Mouse (Mus musculus): ENCODE measurements around the gene 0610030E20Rik. TPM values are rescaled to one million over a fixed set of nuclear protein-coding genes. Genes with fewer than 3 reads are reported as not detected.
A peak's percentile ranks its signal among the peaks of the same experiment; 100 is the strongest.

Gene 0610030E20Rik
- 16.8 and 17.9 TPM in 2 replicates for polyA plus RNA-seq (2015; fragmentation: Nextera tagmentation; extraction: Ambion mirVana)

- peaks cover 32% of the 10 kb centered on the region for H3K36me3 ChIP-seq
- no peaks in the 10 kb centered on the region for H3K27me3 ChIP-seq (replicated peaks)
- ATAC-seq (ENCODE audit: extremely low read depth, insufficient number of reproducible peaks, low FRiP score, low TSS enrichment), result peak; percentile 38
- H3K9me3 ChIP-seq, result no peaks in the 10 kb centered on the region
- H3K9ac ChIP-seq, result peak within 1 kb of the TSS; percentile 96
- peak within 1 kb of the TSS; percentile 88 for H3K27ac ChIP-seq (replicated peaks)
- peak within 1 kb of the TSS; percentile 77 for H3K4me2 ChIP-seq
- under 1% methylated on average over 72 of the region's 72 CpGs for whole genome bisulfite sequencing
- peak within 1 kb of the TSS; percentile 84 for H3K4me3 ChIP-seq
- H3K4me1 ChIP-seq, result peaks cover 60% of the 10 kb centered on the region
Observed at GRCm38 (mm10) chr6:72347166-72347941, at the start of gene 0610030E20Rik. TSS of gene 0610030E20Rik (plus strand) at chr6:72347317.

GRCm38 (mm10) chr6:72297825-72298224 lies 49.3 kb upstream of the 0610030E20Rik start:
- H3K4me2 ChIP-seq, result no peak overlapping the region
- no peak overlapping the region for H3K9ac ChIP-seq
- peaks cover 26% of the 10 kb centered on the region for H3K4me1 ChIP-seq
- H3K27ac ChIP-seq (replicated peaks), result no peak overlapping the region
- H3K27me3 ChIP-seq (replicated peaks), result no peaks in the 10 kb centered on the region; the same call in 1 of the 2 replicates
- ATAC-seq (ENCODE audit: extremely low read depth, insufficient number of reproducible peaks, low FRiP score, low TSS enrichment), result no peak
- 81% methylated on average over 3 of the region's 3 CpGs for WGBS
- H3K9me3 ChIP-seq, result no peaks in the 10 kb centered on the region
- no peak overlapping the region for H3K4me3 ChIP-seq
- no peaks in the 10 kb centered on the region for H3K36me3 ChIP-seq

- no peak for ATAC-seq (ENCODE audit: extremely low read depth, insufficient number of reproducible peaks, low FRiP score, low TSS enrichment)
- H3K27ac ChIP-seq (replicated peaks), result no peak overlapping the region
- no peak overlapping the region for H3K4me3 ChIP-seq
- no peaks in the 10 kb centered on the region for H3K9me3 ChIP-seq
- no peak overlapping the region for H3K9ac ChIP-seq
- WGBS, result 60% methylated on average over 11 of the region's 11 CpGs
- H3K27me3 ChIP-seq (replicated peaks), result no peaks in the 10 kb centered on the region
- peaks cover 28% of the 10 kb centered on the region for H3K4me1 ChIP-seq
- H3K36me3 ChIP-seq, result no peaks in the 10 kb centered on the region
- no peak overlapping the region for H3K4me2 ChIP-seq
Observed at GRCm38 (mm10) chr6:72302349-72302925, 44.7 kb upstream of the 0610030E20Rik start.

- H3K27ac ChIP-seq (replicated peaks), result no peak overlapping the region
- no peaks in the 10 kb centered on the region for H3K9me3 ChIP-seq
- no peaks in the 10 kb centered on the region for H3K36me3 ChIP-seq
- H3K4me3 ChIP-seq, result no peak overlapping the region
- peaks cover 28% of the 10 kb centered on the region for H3K4me1 ChIP-seq
- no peak for ATAC-seq (ENCODE audit: extremely low read depth, insufficient number of reproducible peaks, low FRiP score, low TSS enrichment)
- WGBS, result 57% methylated on average over 9 of the region's 9 CpGs
- no peaks in the 10 kb centered on the region for H3K27me3 ChIP-seq (replicated peaks)
- no peak overlapping the region for H3K9ac ChIP-seq
- H3K4me2 ChIP-seq, result no peak overlapping the region
Observed at GRCm38 (mm10) chr6:72303510-72303909, 43.6 kb upstream of the 0610030E20Rik start.

GRCm38 (mm10) chr6:72312198-72312597 lies 34.9 kb upstream of the 0610030E20Rik start:
- no peak overlapping the region for H3K4me2 ChIP-seq
- H3K36me3 ChIP-seq, result peaks cover 14% of the 10 kb centered on the region
- H3K4me1 ChIP-seq, result peaks cover 37% of the 10 kb centered on the region
- H3K9me3 ChIP-seq, result no peaks in the 10 kb centered on the region
- H3K27ac ChIP-seq (replicated peaks), result no peak overlapping the region
- 88% methylated on average over 3 of the region's 3 CpGs for WGBS
- H3K4me3 ChIP-seq, result no peak overlapping the region
- no peak for ATAC-seq (ENCODE audit: extremely low read depth, insufficient number of reproducible peaks, low FRiP score, low TSS enrichment)
- H3K27me3 ChIP-seq (replicated peaks), result no peaks in the 10 kb centered on the region
- no peak overlapping the region for H3K9ac ChIP-seq

GRCm38 (mm10) chr6:72313124-72313867 lies 33.8 kb upstream of the 0610030E20Rik start:
- Histone ChIP-seq H3K9me3 (no peaks in the 10 kb centered on the region), H3K27me3 (replicated peaks) (no peaks in the 10 kb centered on the region), H3K4me3 (no peak overlapping the region), H3K4me2 (peak overlapping the region; percentile 7; the same call in 1 of the 2 replicates), H3K27ac (replicated peaks) (peak overlapping the region; percentile 84), H3K9ac (peak overlapping the region; percentile 50), H3K4me1 (peaks cover 37% of the 10 kb centered on the region), H3K36me3 (peaks cover 25% of the 10 kb centered on the region)
- WGBS, result 50% methylated on average over 11 of the region's 11 CpGs
- no peak for ATAC-seq (ENCODE audit: extremely low read depth, insufficient number of reproducible peaks, low FRiP score, low TSS enrichment)

GRCm38 (mm10) chr6:72315384-72315783 lies 31.7 kb upstream of the 0610030E20Rik start:
- H3K4me1 ChIP-seq, result peaks cover 40% of the 10 kb centered on the region
- 63% methylated on average over 2 of the region's 2 CpGs for WGBS
- no peaks in the 10 kb centered on the region for H3K9me3 ChIP-seq
- H3K36me3 ChIP-seq, result peaks cover 46% of the 10 kb centered on the region
- no peak for ATAC-seq (ENCODE audit: extremely low read depth, insufficient number of reproducible peaks, low FRiP score, low TSS enrichment)
- no peak overlapping the region for H3K4me3 ChIP-seq
- H3K27ac ChIP-seq (replicated peaks), result peak overlapping the region; percentile 71
- H3K9ac ChIP-seq, result 0 out of 2 replicates have a peak overlapping the region, but pooled peaks have one; percentile 24
- H3K27me3 ChIP-seq (replicated peaks), result no peaks in the 10 kb centered on the region
- H3K4me2 ChIP-seq, result no peak overlapping the region

GRCm38 (mm10) chr6:72316044-72316443 lies 31.1 kb upstream of the 0610030E20Rik start:
- Histone ChIP-seq H3K4me3 (no peak overlapping the region), H3K27me3 (replicated peaks) (no peaks in the 10 kb centered on the region), H3K9me3 (no peaks in the 10 kb centered on the region), H3K4me1 (peaks cover 40% of the 10 kb centered on the region), H3K27ac (replicated peaks) (peak overlapping the region; percentile 71), H3K36me3 (peaks cover 53% of the 10 kb centered on the region), H3K4me2 (no peak overlapping the region), H3K9ac (0 out of 2 replicates have a peak overlapping the region, but pooled peaks have one; percentile 0)
- WGBS, result 32% methylated on average over 1 of the region's 1 CpGs
- ATAC-seq (ENCODE audit: extremely low read depth, insufficient number of reproducible peaks, low FRiP score, low TSS enrichment), result no peak

GRCm38 (mm10) chr6:72318440-72318839 lies 28.7 kb upstream of the 0610030E20Rik start:
- Histone ChIP-seq H3K4me3 (no peak overlapping the region), H3K27me3 (replicated peaks) (no peaks in the 10 kb centered on the region), H3K36me3 (peaks cover 70% of the 10 kb centered on the region), H3K9me3 (no peaks in the 10 kb centered on the region), H3K4me1 (peaks cover 31% of the 10 kb centered on the region), H3K4me2 (no peak overlapping the region), H3K9ac (0 out of 2 replicates have a peak overlapping the region, but pooled peaks have one; percentile 33), H3K27ac (replicated peaks) (no peak overlapping the region)
- ATAC-seq (ENCODE audit: extremely low read depth, insufficient number of reproducible peaks, low FRiP score, low TSS enrichment), result no peak
- 69% methylated on average over 5 of the region's 5 CpGs for WGBS

- Histone ChIP-seq H3K4me3 (no peak overlapping the region), H3K4me2 (no peak overlapping the region), H3K36me3 (peaks cover 75% of the 10 kb centered on the region), H3K9ac (peak overlapping the region; percentile 42; the same call in 1 of the 2 replicates), H3K27me3 (replicated peaks) (no peaks in the 10 kb centered on the region), H3K27ac (replicated peaks) (0 out of 2 replicates have a peak overlapping the region, but pooled peaks have one; percentile 18), H3K4me1 (peaks cover 25% of the 10 kb centered on the region), H3K9me3 (no peaks in the 10 kb centered on the region)
- WGBS, result 67% methylated on average over 11 of the region's 11 CpGs
- no peak for ATAC-seq (ENCODE audit: extremely low read depth, insufficient number of reproducible peaks, low FRiP score, low TSS enrichment)
Observed at GRCm38 (mm10) chr6:72319019-72319418, 28.1 kb upstream of the 0610030E20Rik start.

- WGBS, result 97% methylated on average over 3 of the region's 3 CpGs
- Histone ChIP-seq H3K36me3 (peaks cover 100% of the 10 kb centered on the region), H3K4me3 (no peak overlapping the region), H3K9ac (no peak overlapping the region), H3K9me3 (no peaks in the 10 kb centered on the region), H3K27ac (replicated peaks) (no peak overlapping the region), H3K4me2 (no peak overlapping the region), H3K4me1 (peaks cover 3% of the 10 kb centered on the region; the same call in 1 of the 2 replicates), H3K27me3 (replicated peaks) (no peaks in the 10 kb centered on the region)
- no peak for ATAC-seq (ENCODE audit: extremely low read depth, insufficient number of reproducible peaks, low FRiP score, low TSS enrichment)
Observed at GRCm38 (mm10) chr6:72322936-72323335, 24.2 kb upstream of the 0610030E20Rik start.

All from heart, embryonic 13.5 days (tissue).